Mouse (Mus musculus): Measurements from ENCODE around the gene Cryge. TPM values are rescaled to one million over a fixed set of nuclear protein-coding genes. Genes with fewer than 3 reads are reported as not detected.
A peak's percentile ranks its signal among the peaks of the same experiment; 100 is the strongest.

Gene Cryge
- total RNA-seq, 2 experiments from 2014 or later = not detected

- no peak for DNase-seq
Observed at GRCm38 (mm10) chr1:65012726-65013125, 38.2 kb downstream of the Cryge start.

- DNase-seq = peak in 1 of 2 experiments; percentile 71
Observed at GRCm38 (mm10) chr1:65010153-65010552, 40.8 kb downstream of the Cryge start.

DNA sequence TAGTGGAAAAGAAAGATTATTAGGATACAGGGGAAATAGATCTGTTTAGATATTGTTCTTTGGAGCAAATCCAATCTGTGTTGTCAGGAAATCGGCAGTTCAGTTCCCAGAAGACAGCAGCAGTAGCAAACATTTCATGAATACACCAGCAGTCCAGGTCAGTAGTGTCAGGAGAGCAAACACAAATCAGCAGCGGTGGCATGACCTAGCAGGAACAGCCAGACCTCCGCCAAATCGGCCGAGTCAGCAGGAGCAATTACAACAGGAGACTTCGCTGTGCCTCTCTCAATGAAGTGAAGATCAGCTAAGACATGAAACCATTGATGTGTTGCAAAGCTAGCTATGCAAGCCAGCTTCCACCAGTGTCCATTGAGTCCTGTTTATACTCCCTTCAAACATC is 45.4 kb downstream of the Cryge start:
- DNase-seq = no peak

- DNase-seq = peak in 1 of 2 experiments; percentile 35
Observed at GRCm38 (mm10) chr1:65004526-65004925, 46.4 kb downstream of the Cryge start.

Other genes with a start within 250 kb of the Cryge start
- gene Plekhm3, start 94.3 kb downstream of the Cryge start, total RNA-seq (2021) = 10 to 100 TPM; 15.1 to 26.7 TPM
- gene Akr1cl, start 18.4 kb downstream of the Cryge start, total RNA-seq (2021) = 1,000 to 10,000 TPM in 1 of 2 experiments, 100 to 1,000 TPM in 1; 477 to 1,743 TPM
- gene Crygd, start 12.3 kb upstream of the Cryge start, total RNA-seq (2021) = not detected
- gene Crygc, start 22.5 kb upstream of the Cryge start, total RNA-seq (2021) = not detected
- gene Crygb, start 31.1 kb upstream of the Cryge start, total RNA-seq (2021) = not detected
- gene Cryga, start 52.2 kb upstream of the Cryge start, total RNA-seq (2021) = not detected
- gene Gm28845, start 68.4 kb upstream of the Cryge start, total RNA-seq (2021) = not detected
- not detected for gene D630023F18Rik, start 72.1 kb upstream of the Cryge start, total RNA-seq (2021)
- gene Idh1, start 135.4 kb upstream of the Cryge start, total RNA-seq (2021) = 100 to 1,000 TPM; 322 to 834 TPM
- gene Pikfyve, start 135.5 kb upstream of the Cryge start, total RNA-seq (2021) = 10 to 100 TPM; 36.8 to 37.0 TPM
- not detected for gene Pth2r, start 230.9 kb upstream of the Cryge start, total RNA-seq (2021)

Measured in adrenal gland, postnatal 36 days (tissue).